Mouse (Mus musculus) liver, embryonic 15.5 days (tissue): ENCODE data around the gene Vmn1r155. TPM values are rescaled to one million over a fixed set of nuclear protein-coding genes. Genes with fewer than 3 reads are reported as not detected.
"Not testable (repeated sequence)": the region's sequence is repeated elsewhere in the genome, so short reads cannot be mapped to it uniquely, and the experiment has no call there.

Experiments used
- ATAC-seq: fragments of 200-750 bp; cut with Nextera tagmentation; 2 replicates; pipeline ENCODE4 v1.8.0; 2017; ENCODE audit warnings: moderate number of reproducible peaks, mild to moderate bottlenecking, moderate library complexity; ENCODE audit not compliant: insufficient read depth
- H3K27ac ChIP-seq: fragments of 300-500 bp; sonication (generic); replicated peaks from 2 replicates; pipeline ENCODE4 v1.5.1; 2015; ENCODE audit warnings: mild to moderate bottlenecking, inconsistent platforms
- H3K27me3 ChIP-seq: fragments of 300-500 bp; sonication (generic); 2 replicates; pipeline ENCODE4 v1.6.1; 2015; ENCODE audit warnings: mild to moderate bottlenecking, inconsistent platforms
- H3K36me3 ChIP-seq: fragments of 300-500 bp; sonication (generic); replicated peaks from 2 replicates; pipeline ENCODE4 v1.6.1; 2015; ENCODE audit warnings: moderate library complexity, mild to moderate bottlenecking, inconsistent platforms
- H3K4me1 ChIP-seq: fragments of 300-500 bp; sonication (generic); replicated peaks from 2 replicates; pipeline ENCODE4 v1.6.1; 2015; ENCODE audit warnings: inconsistent platforms
- H3K4me2 ChIP-seq: fragments of 300-500 bp; sonication (generic); 2 replicates; pipeline ENCODE4 v1.6.1; 2015; ENCODE audit warnings: moderate library complexity, mild to moderate bottlenecking, inconsistent platforms
- H3K4me3 ChIP-seq: fragments of 300-500 bp; sonication (generic); replicated peaks from 2 replicates; pipeline ENCODE4 v1.5.1; 2015; ENCODE audit warnings: mild to moderate bottlenecking, inconsistent platforms
- H3K9ac ChIP-seq: fragments of 300-500 bp; sonication (generic); 2 replicates; pipeline ENCODE4 v1.6.1; 2015; ENCODE audit warnings: moderate library complexity, mild to moderate bottlenecking, inconsistent platforms
- H3K9me3 ChIP-seq: fragments of 300-500 bp; sonication (generic); replicated peaks from 2 replicates; pipeline ENCODE4 v1.6.1; 2016; ENCODE audit warnings: inconsistent platforms
- WGBS: fragments of 180-500 bp; shearing (Covaris S2); methylation state at CpG from one replicate; pipeline ENCODE4 v1.1.7; 2015; ENCODE audit warnings: mixed read lengths; ENCODE audit not compliant: insufficient replicate concordance; 5-methylcytosine and 5-hydroxymethylcytosine counted together
- polyA plus RNA-seq: library from polyadenylated mRNA; unstranded; fragments of >200 nt; fragmentation: Nextera tagmentation; extraction: Ambion mirVana; gene quantifications from 2 replicates; pipeline ENCODE4 v1.2.1, GENCODE M21; 2015

The Vmn1r155 gene
- polyA plus RNA-seq = not detected in 2 replicates

DNA sequence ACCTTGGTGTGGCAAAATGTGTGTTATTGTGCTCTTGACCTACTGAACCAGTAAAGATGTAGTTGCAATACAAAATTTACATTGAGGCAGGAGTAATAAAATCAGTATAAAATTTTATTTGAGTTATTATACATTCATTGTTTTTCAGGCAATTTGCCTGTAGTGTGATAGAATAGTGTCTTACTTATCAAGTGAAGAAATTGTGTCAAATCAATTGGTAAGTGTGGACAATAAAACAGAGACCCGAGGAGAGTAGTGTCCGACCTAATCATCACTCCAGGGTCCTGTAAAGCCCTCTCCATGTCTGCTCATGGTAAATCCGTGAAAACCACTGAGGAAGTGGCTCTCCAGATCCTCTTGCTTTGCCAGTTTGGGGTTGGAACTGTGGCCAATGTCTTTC, at the start of gene Vmn1r155:
Vmn1r155 (plus strand) TSS at position 301 of the 400 bp plus-strand sequence.
- ATAC-seq, H3K9me3 ChIP-seq, H3K4me3 ChIP-seq, H3K9ac ChIP-seq, H3K4me2 ChIP-seq, H3K27ac ChIP-seq, H3K27me3 ChIP-seq, H3K36me3 ChIP-seq, H3K4me1 ChIP-seq: not testable (repeated sequence)
- WGBS = no CpG with 5 or more reads among the region's 3 CpGs

DNA sequence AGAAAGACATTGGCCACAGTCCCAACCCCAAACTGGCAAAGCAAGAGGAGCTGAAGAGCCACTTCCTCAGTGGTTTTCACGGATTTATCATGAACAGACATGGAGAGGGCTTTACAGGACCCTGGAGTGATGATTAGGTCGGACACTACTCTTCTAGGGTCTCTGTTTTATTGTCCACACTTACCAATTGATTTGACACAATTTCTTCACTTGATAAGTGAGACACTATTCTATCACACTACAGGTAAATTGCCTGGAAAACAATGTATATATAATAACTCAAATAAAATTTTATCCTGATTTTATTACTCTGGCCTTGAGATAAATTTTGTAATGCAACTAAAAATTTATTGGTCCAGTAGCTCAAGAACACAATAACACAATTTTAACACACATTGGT, 34.4 kb downstream of the Vmn1r155 start, which contains the start of gene Gm8693:
Gm8693 (minus strand) TSS at position 101 of the 400 bp plus-strand sequence.
- H3K36me3 ChIP-seq, ATAC-seq, H3K4me2 ChIP-seq, H3K4me1 ChIP-seq, H3K27me3 ChIP-seq, H3K9ac ChIP-seq, H3K4me3 ChIP-seq, H3K9me3 ChIP-seq, H3K27ac ChIP-seq: not testable (repeated sequence)
- no CpG with 5 or more reads among the region's 2 CpGs for WGBS

Other genes starting within 250 kb of the Vmn1r155 start
- not detected in 2 replicates for gene Vmn1r148, start 244.4 kb upstream of the Vmn1r155 start, polyA plus RNA-seq
- not detected in 2 replicates for gene Vmn1r149, start 219.8 kb upstream of the Vmn1r155 start, polyA plus RNA-seq
- not detected in 2 replicates for gene Gm10665, start 193.9 kb upstream of the Vmn1r155 start, polyA plus RNA-seq
- not detected in 2 replicates for gene Vmn1r151, start 158.3 kb upstream of the Vmn1r155 start, polyA plus RNA-seq
- gene Vmn1r152, start 135.1 kb upstream of the Vmn1r155 start, polyA plus RNA-seq = not detected in 2 replicates
- gene Gm8677, start 123.1 kb upstream of the Vmn1r155 start, polyA plus RNA-seq = not detected in 2 replicates
- gene Gm4201, start 92.7 kb upstream of the Vmn1r155 start, polyA plus RNA-seq = not detected in 2 replicates
- gene Gm4565, start 69.9 kb upstream of the Vmn1r155 start, polyA plus RNA-seq = not detected in 2 replicates
- not detected in 2 replicates for gene Gm8693, start 34.3 kb downstream of the Vmn1r155 start, polyA plus RNA-seq
- gene Gm4567, start 61.7 kb downstream of the Vmn1r155 start, polyA plus RNA-seq = not detected in 2 replicates
- not detected in 2 replicates for gene Vmn1r157, start 103.7 kb downstream of the Vmn1r155 start, polyA plus RNA-seq
- gene Vmn1r158, start 132.8 kb downstream of the Vmn1r155 start, polyA plus RNA-seq = not detected in 2 replicates
- gene Vmn1r159, start 185.6 kb downstream of the Vmn1r155 start, polyA plus RNA-seq = not detected in 2 replicates
- not detected in 2 replicates for gene Vmn1r160, start 213.2 kb downstream of the Vmn1r155 start, polyA plus RNA-seq